Mouse (Mus musculus) testis, adult 10 weeks (tissue): ENCODE data around the gene Gsta3. TPM values are rescaled to one million over a fixed set of nuclear protein-coding genes. Genes with fewer than 3 reads are reported as not detected.

Experiments
- polyA plus RNA-seq: library from polyadenylated mRNA; stranded (reverse); fragments of 350-450 nt; fragmentation: Illumina TruSeq; extraction: RNeasy Lipid Tissue Mini Kit (QIAGEN cat#74804); gene quantifications from one replicate; pipeline ENCODE4 v1.2.3, GENCODE M21; 2014; ENCODE audit warnings: low read depth, low replicate concordance

The Gsta3 gene
- 51.9 TPM for polyA plus RNA-seq

DNA sequence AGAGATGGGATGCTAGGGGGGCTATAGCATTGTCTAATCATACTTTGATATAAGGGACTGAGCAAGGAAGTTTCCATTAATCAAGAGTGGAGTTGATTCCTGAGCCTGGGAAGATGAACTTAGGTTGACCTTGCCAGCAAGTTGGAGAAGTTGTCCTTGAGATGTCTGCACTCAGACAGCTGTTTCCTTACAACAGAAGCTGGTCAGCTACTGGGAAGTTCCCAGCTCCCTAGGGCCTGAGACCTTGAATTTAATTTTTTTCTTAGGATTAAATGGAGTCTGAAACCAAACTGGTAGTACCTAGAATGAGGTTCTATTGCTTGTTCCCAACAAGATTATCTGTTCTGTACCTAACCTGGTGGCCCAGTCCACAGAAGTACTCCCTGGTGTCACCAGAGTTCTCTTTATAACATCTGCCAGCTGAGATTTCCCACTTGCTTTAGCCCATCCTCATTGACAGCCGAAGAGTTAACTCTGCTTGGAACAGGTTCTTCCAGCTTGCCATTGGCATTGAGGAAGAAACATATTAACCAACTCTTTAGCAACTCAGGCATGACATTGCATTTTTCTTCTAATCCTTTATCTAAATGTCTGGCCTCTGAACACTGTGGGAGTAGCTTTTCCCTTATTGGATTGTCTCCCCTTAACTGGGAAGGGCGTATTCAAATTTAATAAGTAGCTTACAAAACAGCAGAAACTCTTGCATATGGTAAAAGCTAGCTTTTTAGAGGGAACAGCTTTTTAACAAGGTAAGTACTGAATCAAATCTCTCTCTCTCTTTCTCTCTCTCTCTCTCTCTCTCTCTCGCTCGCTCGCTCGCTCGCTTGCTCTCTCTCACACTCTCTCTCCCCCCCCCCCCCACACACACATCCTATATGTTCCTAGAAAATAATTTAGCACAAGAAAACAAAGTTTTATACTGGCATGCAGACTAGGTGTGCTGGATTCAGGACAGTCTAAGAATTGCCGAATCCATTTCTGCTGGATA, at the start of gene Gsta3:
Gsta3 (plus strand) TSS at position 679 of the 988 bp plus-strand sequence.

DNA sequence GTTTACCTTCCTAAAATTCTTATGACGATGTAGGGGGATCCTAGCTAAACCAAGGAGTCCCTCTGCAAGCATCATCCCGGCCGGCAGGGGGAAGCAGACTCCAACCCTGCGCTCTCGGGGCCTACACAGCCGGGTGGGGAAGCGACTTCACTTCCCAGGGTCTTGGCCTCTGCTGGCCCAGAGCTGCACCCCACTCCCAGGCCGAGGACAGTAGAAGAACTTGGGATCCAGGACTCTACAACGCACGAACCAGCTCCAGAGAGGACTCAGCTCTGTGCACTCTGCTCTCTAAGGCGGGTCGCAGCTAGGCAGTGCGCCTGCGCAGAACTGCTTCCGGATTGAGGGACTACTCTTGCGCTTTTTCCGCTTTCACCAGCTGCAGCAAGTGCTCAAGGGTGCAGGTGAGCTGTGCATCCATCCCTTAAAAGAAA, 21.9 kb upstream of the Gsta3 start, which contains the start of gene Tmem14a:
Tmem14a (plus strand) TSS at position 87 of the 431 bp plus-strand sequence.

Other genes starting within 250 kb of the Gsta3 start
- gene Tram2, start 161.4 kb upstream of the Gsta3 start, polyA plus RNA-seq, result 10.8 TPM
- gene Tmem14a, start 22.0 kb upstream of the Gsta3 start, polyA plus RNA-seq, result 1.3 TPM
- gene Khdc1a, start 109.1 kb downstream of the Gsta3 start, polyA plus RNA-seq, result not detected
- gene Khdc1c, start 127.7 kb downstream of the Gsta3 start, polyA plus RNA-seq, result not detected
- gene Khdc1b, start 143.0 kb downstream of the Gsta3 start, polyA plus RNA-seq, result not detected